Comparison of ENCODE assay signal across 8 mouse cellular contexts in the genomic region with DNA sequence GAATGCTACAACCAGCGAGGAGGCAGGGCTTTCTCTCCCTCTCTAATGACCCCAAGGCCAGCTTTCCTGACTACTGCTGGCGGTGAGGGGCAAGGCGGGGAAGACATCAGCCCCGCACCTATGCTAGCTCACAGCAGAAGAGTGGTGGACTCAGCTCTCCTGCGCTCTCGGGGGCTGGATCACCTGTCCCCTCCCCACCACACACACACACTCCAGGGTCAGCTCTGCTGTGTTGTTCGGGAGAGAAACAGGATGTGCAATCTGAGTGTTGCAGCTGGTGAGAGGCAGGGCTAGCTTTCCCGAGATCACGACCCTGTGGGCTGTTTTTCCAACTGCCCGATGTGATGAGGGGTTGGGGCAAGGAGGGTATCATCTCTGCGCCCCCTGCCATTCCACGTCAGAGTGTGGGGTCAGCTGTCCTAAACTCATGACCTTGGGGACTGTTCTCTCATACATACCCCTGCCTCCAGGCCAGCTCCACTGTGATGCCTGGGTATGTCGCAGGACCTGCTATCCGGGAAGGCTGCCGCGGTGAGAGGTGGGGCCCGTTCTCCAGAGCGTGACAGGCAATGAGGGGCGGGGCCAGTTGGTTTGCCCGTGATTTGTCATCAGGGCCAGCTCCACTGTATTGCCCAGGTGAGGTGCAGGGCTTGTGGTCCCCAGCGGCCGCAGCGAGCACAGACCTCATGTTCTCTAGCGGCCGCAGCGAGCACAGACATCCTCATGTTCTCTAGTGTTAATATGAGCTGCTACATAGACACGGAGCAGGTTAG. TPM values are rescaled to one million over a fixed set of nuclear protein-coding genes. Genes with fewer than 3 reads are reported as not detected.
DNase-seq lines count a peak whose midpoint lies in the region; ATAC-seq lines count a peak whose summit lies in the region.

No protein-coding gene starts in this region.

- H3K27ac ChIP-seq in heart, embryonic 15.5 days: no peak overlapping the region
- no peak overlapping the region for H3K27ac ChIP-seq in limb, embryonic 11.5 days (replicated peaks; ENCODE audit: low read depth, low read length)
- no peak overlapping the region for H3K27ac ChIP-seq in midbrain, embryonic 16.5 days (ENCODE audit: low read length)

- peak overlapping the region; percentile 18; the same call in 1 of the 2 replicates for H3K4me3 ChIP-seq in heart, embryonic 15.5 days
- H3K4me3 ChIP-seq in limb, embryonic 11.5 days (ENCODE audit: low read depth, low read length): peak overlapping the region; percentile 19
- peak overlapping the region; percentile 32 for H3K4me3 ChIP-seq in midbrain, embryonic 16.5 days (ENCODE audit: low read depth, low read length)

- no peak for ATAC-seq in heart, embryonic 15.5 days (replicated peaks; ENCODE audit: insufficient number of reproducible peaks, insufficient read depth, low FRiP score, low read depth)
- ATAC-seq in hematopoietic stem cell, adult 5-6 weeks (replicated peaks in 1 of 2; ENCODE audit: insufficient read depth in 1 of 2, low FRiP score in 2 of 2, low TSS enrichment in 1 of 2, low read depth in 1 of 2, poor library complexity in 2 of 2, severe bottlenecking in 2 of 2): peak; percentile 31 to 44; a peak in 2 of 4 replicates
- peak; percentile 47; the same call in 1 of the 2 replicates for ATAC-seq in limb, embryonic 11.5 days (ENCODE audit: insufficient number of reproducible peaks, low FRiP score, low TSS enrichment, low read depth)
- ATAC-seq in midbrain, embryonic 16.5 days: peak; percentile 47

- H3K36me3 ChIP-seq in heart, embryonic 15.5 days: no peaks in the 10 kb centered on the region
- H3K36me3 ChIP-seq in limb, embryonic 11.5 days (ENCODE audit: control insufficient read depth, insufficient read depth, low read length): no peaks in the 10 kb centered on the region
- H3K36me3 ChIP-seq in midbrain, embryonic 16.5 days (ENCODE audit: control insufficient read depth, insufficient read depth, low read length): no peaks in the 10 kb centered on the region

- peaks cover 21% of the 10 kb centered on the region for H3K27me3 ChIP-seq in heart, embryonic 15.5 days
- peaks cover 5% of the 10 kb centered on the region; the same call in 1 of the 2 replicates for H3K27me3 ChIP-seq in limb, embryonic 11.5 days (ENCODE audit: control insufficient read depth, insufficient read depth, low read length)
- H3K27me3 ChIP-seq in midbrain, embryonic 16.5 days (ENCODE audit: control insufficient read depth, insufficient read depth, low read depth, low read length): peaks cover 25% of the 10 kb centered on the region

- H3K9ac ChIP-seq in heart, embryonic 15.5 days: no peak overlapping the region
- peak overlapping the region; percentile 19; the same call in 1 of the 2 replicates for H3K9ac ChIP-seq in limb, embryonic 11.5 days (ENCODE audit: low read length)
- H3K9ac ChIP-seq in midbrain, embryonic 16.5 days (ENCODE audit: low read depth, low read length): peak overlapping the region; percentile 54; the same call in 1 of the 2 replicates

- H3K4me1 ChIP-seq in heart, embryonic 15.5 days (replicated peaks): peaks cover 14% of the 10 kb centered on the region
- H3K4me1 ChIP-seq in limb, embryonic 11.5 days (ENCODE audit: control insufficient read depth, insufficient read depth, low read length): 0 out of 2 replicates have a peak, but pooled peaks cover 6% of the 10 kb centered on the region
- H3K4me1 ChIP-seq in midbrain, embryonic 16.5 days (ENCODE audit: control insufficient read depth, insufficient read depth, low read length): peaks cover 6% of the 10 kb centered on the region; the same call in 1 of the 2 replicates

- intact Hi-C loops in left cerebral cortex, postnatal 4 days (cut with DNase I): no loop called here

- H3K9me3 ChIP-seq in heart, embryonic 15.5 days (replicated peaks): no peaks in the 10 kb centered on the region
- no peaks in the 10 kb centered on the region for H3K9me3 ChIP-seq in limb, embryonic 11.5 days (ENCODE audit: control insufficient read depth, low read length)
- H3K9me3 ChIP-seq in midbrain, embryonic 16.5 days (replicated peaks; ENCODE audit: control insufficient read depth, low read length, poor library complexity, severe bottlenecking): no peaks in the 10 kb centered on the region

- DNase-seq in heart, adult 18-20 months: no peak
- peak; percentile 91 for DNase-seq in cerebellum, adult 11-12 months
- DNase-seq in limb, embryonic 11.5 days (ENCODE audit: low spot score): peak; percentile 57
- DNase-seq in right cerebral cortex, postnatal 25 days: no peak
- DNase-seq in left cerebral cortex, postnatal 4 days: no peak

- 12% methylated on average over 27 of the region's 27 CpGs for WGBS in heart, embryonic 15.5 days
- 8% methylated on average over 27 of the region's 27 CpGs for WGBS in limb, embryonic 11.5 days
- WGBS in midbrain, embryonic 16.5 days: 16% methylated on average over 27 of the region's 27 CpGs

- peak overlapping the region; percentile 55 for H3K4me2 ChIP-seq in heart, embryonic 15.5 days
- H3K4me2 ChIP-seq in limb, embryonic 11.5 days (ENCODE audit: low read depth, severe bottlenecking): peak overlapping the region; percentile 51
- peak overlapping the region; percentile 56 for H3K4me2 ChIP-seq in midbrain, embryonic 16.5 days (ENCODE audit: low read length)

RNA-seq across cellular contexts. Expression of gene Sowaha, which starts 6.9 kb away (rescaled TPM):
- polyA plus RNA-seq in heart, embryonic 15.5 days (2015; fragmentation: Nextera tagmentation; extraction: Ambion mirVana): 0.34 and 0.48 TPM in 2 replicates
- under 1 TPM; 0.28 to 0.30 TPM for total RNA-seq in heart, adult 18-20 months (2021)
- not detected in 2 replicates for total RNA-seq in hematopoietic stem cell, adult 5-6 weeks (2017)
- polyA plus RNA-seq in limb, embryonic 11.5 days (2014; fragmentation: Nextera tagmentation; extraction: Ambion mirVana): 0.08 and 0.20 TPM in 2 replicates
- 1.1 and 1.6 TPM in 2 replicates for polyA plus RNA-seq in midbrain, embryonic 16.5 days (2015; fragmentation: Nextera tagmentation; extraction: Ambion mirVana)
- total RNA-seq in left cerebral cortex, postnatal 4 days (2021): 10 to 100 TPM; 12.2 to 18.1 TPM

RNA-seq across cellular contexts. Expression of gene Gm9945, which starts 7.0 kb away (rescaled TPM):
- polyA plus RNA-seq in heart, embryonic 15.5 days (2015; fragmentation: Nextera tagmentation; extraction: Ambion mirVana): not detected in 2 replicates
- total RNA-seq in heart, adult 18-20 months (2021): not detected
- total RNA-seq in hematopoietic stem cell, adult 5-6 weeks (2017): not detected in 2 replicates
- polyA plus RNA-seq in limb, embryonic 11.5 days (2014; fragmentation: Nextera tagmentation; extraction: Ambion mirVana): not detected in 2 replicates
- polyA plus RNA-seq in midbrain, embryonic 16.5 days (2015; fragmentation: Nextera tagmentation; extraction: Ambion mirVana): not detected in 2 replicates
- under 1 TPM; 0.52 to 0.98 TPM for total RNA-seq in left cerebral cortex, postnatal 4 days (2021)

RNA-seq across cellular contexts. Expression of gene Gm9837, which starts 16.7 kb away (rescaled TPM):
- polyA plus RNA-seq in heart, embryonic 15.5 days (2015; fragmentation: Nextera tagmentation; extraction: Ambion mirVana): not detected in 2 replicates
- not detected for total RNA-seq in heart, adult 18-20 months (2021)
- not detected in 2 replicates for total RNA-seq in hematopoietic stem cell, adult 5-6 weeks (2017)
- not detected in 2 replicates for polyA plus RNA-seq in limb, embryonic 11.5 days (2014; fragmentation: Nextera tagmentation; extraction: Ambion mirVana)
- polyA plus RNA-seq in midbrain, embryonic 16.5 days (2015; fragmentation: Nextera tagmentation; extraction: Ambion mirVana): not detected in 2 replicates
- not detected for total RNA-seq in left cerebral cortex, postnatal 4 days (2021)

RNA-seq across cellular contexts. Expression of gene Shroom1, which starts 30.0 kb away (rescaled TPM):
- 2.5 and 2.6 TPM in 2 replicates for polyA plus RNA-seq in heart, embryonic 15.5 days (2015; fragmentation: Nextera tagmentation; extraction: Ambion mirVana)
- total RNA-seq in heart, adult 18-20 months (2021): under 1 TPM; 0.30 to 0.57 TPM
- total RNA-seq in hematopoietic stem cell, adult 5-6 weeks (2017): 0.69 TPM in 1 of 2 replicates, not detected in the other
- 4.6 and 4.7 TPM in 2 replicates for polyA plus RNA-seq in limb, embryonic 11.5 days (2014; fragmentation: Nextera tagmentation; extraction: Ambion mirVana)
- 3.0 and 4.5 TPM in 2 replicates for polyA plus RNA-seq in midbrain, embryonic 16.5 days (2015; fragmentation: Nextera tagmentation; extraction: Ambion mirVana)
- total RNA-seq in left cerebral cortex, postnatal 4 days (2021): 1 to 10 TPM; 2.8 to 3.2 TPM

RNA-seq across cellular contexts. Expression of gene Gm10447, which starts 30.1 kb away (rescaled TPM):
- 0.16 TPM in 1 of 2 replicates, not detected in the other for polyA plus RNA-seq in heart, embryonic 15.5 days (2015; fragmentation: Nextera tagmentation; extraction: Ambion mirVana)
- not detected for total RNA-seq in heart, adult 18-20 months (2021)
- total RNA-seq in hematopoietic stem cell, adult 5-6 weeks (2017): not detected in 2 replicates
- 0.08 TPM in 1 of 2 replicates, not detected in the other for polyA plus RNA-seq in limb, embryonic 11.5 days (2014; fragmentation: Nextera tagmentation; extraction: Ambion mirVana)
- 0.10 TPM in 1 of 2 replicates, not detected in the other for polyA plus RNA-seq in midbrain, embryonic 16.5 days (2015; fragmentation: Nextera tagmentation; extraction: Ambion mirVana)
- not detected for total RNA-seq in left cerebral cortex, postnatal 4 days (2021)

Comparison
In these comparisons a context has a peak if more than half of its experiments do, and no peak if none do; other contexts are left out.
1. DNase-seq: peak in cerebellum, adult 11-12 months (single experiment) and limb, embryonic 11.5 days (single experiment); none in heart, adult 18-20 months (0 of 2), right cerebral cortex, postnatal 25 days (single experiment) and left cerebral cortex, postnatal 4 days (single experiment).
2. RNA of gene Sowaha, which starts 6.9 kb away (total RNA-seq): 12.2 to 18.1 TPM in left cerebral cortex, postnatal 4 days; 0.28 to 0.30 TPM in heart, adult 18-20 months and not detected in hematopoietic stem cell, adult 5-6 weeks; every median in the first group is over 10 times any median in the second.
3. Peak in every context shown above with its lines, with median percentiles within 50 percentile points of each other: H3K4me2 ChIP-seq and H3K4me3 ChIP-seq.